Mouse (Mus musculus): ENCODE results near the gene Tfpi2. TPM values are rescaled to one million over a fixed set of nuclear protein-coding genes. Genes with fewer than 3 reads are reported as not detected.

Gene Tfpi2
- not detected for total RNA-seq (2021)

- intact Hi-C loops (cut with DNase I) = no loop called here
- DNase-seq (ENCODE audit: low spot score in 2 of 2) = no peak
Measured at GRCm38 (mm10) chr6:3988750-3989149, at the start of gene Tfpi2. TSS of gene Tfpi2 (minus strand) at chr6:3988919.

- intact Hi-C loops (cut with DNase I) = no loop called here
- DNase-seq (ENCODE audit: low spot score in 2 of 2) = no peak
Measured at GRCm38 (mm10) chr6:4030956-4031355, 42.2 kb upstream of the Tfpi2 start.

GRCm38 (mm10) chr6:4026367-4026766, 37.6 kb upstream of the Tfpi2 start:
- intact Hi-C loops (cut with DNase I) = no loop called here
- DNase-seq (ENCODE audit: low spot score in 2 of 2) = no peak

GRCm38 (mm10) chr6:4022645-4023044, 33.9 kb upstream of the Tfpi2 start:
- intact Hi-C loops (cut with DNase I) = no loop called here
- no peak for DNase-seq (ENCODE audit: low spot score in 2 of 2)

- intact Hi-C loops (cut with DNase I) = no loop called here
- DNase-seq (ENCODE audit: low spot score in 2 of 2) = no peak
Measured at GRCm38 (mm10) chr6:4009548-4009947, 20.8 kb upstream of the Tfpi2 start.

- DNase-seq (ENCODE audit: low spot score in 2 of 2) = no peak
- intact Hi-C loops (cut with DNase I) = no loop called here
Measured at GRCm38 (mm10) chr6:4008501-4009040, 19.9 kb upstream of the Tfpi2 start.

GRCm38 (mm10) chr6:4004808-4005207, 16.1 kb upstream of the Tfpi2 start:
- DNase-seq (ENCODE audit: low spot score in 2 of 2) = no peak
- intact Hi-C loops (cut with DNase I) = no loop called here

- intact Hi-C loops (cut with DNase I) = no loop called here
- DNase-seq (ENCODE audit: low spot score in 2 of 2) = peak; percentile 6 to 27
Measured at GRCm38 (mm10) chr6:4003890-4004306, 15.2 kb upstream of the Tfpi2 start, which contains the start of gene Gng11. TSS of gene Gng11 (plus strand) at chr6:4003904.

GRCm38 (mm10) chr6:4003445-4003844, 14.7 kb upstream of the Tfpi2 start:
- intact Hi-C loops (cut with DNase I) = no loop called here
- no peak for DNase-seq (ENCODE audit: low spot score in 2 of 2)

- intact Hi-C loops (cut with DNase I) = no loop called here
- no peak for DNase-seq (ENCODE audit: low spot score in 2 of 2)
Measured at GRCm38 (mm10) chr6:4000716-4001115, 12.0 kb upstream of the Tfpi2 start.

- intact Hi-C loops (cut with DNase I) = no loop called here
- no peak for DNase-seq (ENCODE audit: low spot score in 2 of 2)
Measured at GRCm38 (mm10) chr6:3999296-3999695, 10.6 kb upstream of the Tfpi2 start.

GRCm38 (mm10) chr6:3998089-3998488, 9.4 kb upstream of the Tfpi2 start:
- no peak for DNase-seq (ENCODE audit: low spot score in 2 of 2)
- intact Hi-C loops (cut with DNase I) = no loop called here

GRCm38 (mm10) chr6:3993492-3993891, 4.8 kb upstream of the Tfpi2 start, which contains the start of gene Gngt1:
TSS of gene Gngt1 (plus strand) at chr6:3993792.
- no peak for DNase-seq (ENCODE audit: low spot score in 2 of 2)
- intact Hi-C loops (cut with DNase I) = no loop called here

GRCm38 (mm10) chr6:3982661-3983284, 5.9 kb downstream of the Tfpi2 start:
- intact Hi-C loops (cut with DNase I) = no loop called here

GRCm38 (mm10) chr6:3973679-3974078, 15.0 kb downstream of the Tfpi2 start:
- intact Hi-C loops (cut with DNase I) = no loop called here

More at GRCm38 (mm10) chr6:3982661-3983284, 5.9 kb downstream of the Tfpi2 start:
- no peak for DNase-seq (ENCODE audit: low spot score in 2 of 2)

GRCm38 (mm10) chr6:3967676-3968626, 20.8 kb downstream of the Tfpi2 start:
- peak in 1 of 2 experiments; percentile 4 for DNase-seq (ENCODE audit: low spot score in 2 of 2)
- intact Hi-C loops (cut with DNase I) = no loop called here

More at GRCm38 (mm10) chr6:3973679-3974078, 15.0 kb downstream of the Tfpi2 start:
- no peak for DNase-seq (ENCODE audit: low spot score in 2 of 2)

GRCm38 (mm10) chr6:3954969-3955368, 33.8 kb downstream of the Tfpi2 start:
- intact Hi-C loops (cut with DNase I) = no loop called here

GRCm38 (mm10) chr6:3936140-3936714, 52.5 kb downstream of the Tfpi2 start:
- DNase-seq (ENCODE audit: low spot score in 2 of 2) = no peak
- intact Hi-C loops (cut with DNase I) = no loop called here

More at GRCm38 (mm10) chr6:3954969-3955368, 33.8 kb downstream of the Tfpi2 start:
- DNase-seq (ENCODE audit: low spot score in 2 of 2) = no peak

GRCm38 (mm10) chr6:3935606-3936005, 53.1 kb downstream of the Tfpi2 start:
- intact Hi-C loops (cut with DNase I) = no loop called here
- no peak for DNase-seq (ENCODE audit: low spot score in 2 of 2)

- intact Hi-C loops (cut with DNase I) = no loop called here
- DNase-seq (ENCODE audit: low spot score in 2 of 2) = no peak
Measured at GRCm38 (mm10) chr6:3935048-3935447, 53.7 kb downstream of the Tfpi2 start.
